Mouse (Mus musculus) cerebellum, adult 2 months (tissue): ENCODE data around the gene Card9. TPM values are rescaled to one million over a fixed set of nuclear protein-coding genes. Genes with fewer than 3 reads are reported as not detected.

Source experiments
- DNase-seq, 2 experiments: peaks; one replicate each; pipeline ENCODE4 v3.0.0; 2021
- H3K27ac ChIP-seq: fragments of 200-500 bp; 2 replicates; pipeline ENCODE4 v1.5.1; 2012; ENCODE audit warnings: low read length, control low read depth, inconsistent platforms; ENCODE audit not compliant: insufficient read depth
- H3K27me3 ChIP-seq: fragments of 200-500 bp; 2 replicates; pipeline ENCODE4 v1.6.1; 2012; ENCODE audit warnings: inconsistent platforms, mild to moderate bottlenecking, low read length, moderate library complexity; ENCODE audit not compliant: control insufficient read depth, insufficient read depth
- H3K4me1 ChIP-seq: fragments of 200-500 bp; 2 replicates; pipeline ENCODE4 v1.6.1; 2011; ENCODE audit warnings: low read length; ENCODE audit not compliant: control insufficient read depth, insufficient read depth
- H3K4me3 ChIP-seq: fragments of 200-500 bp; replicated peaks from 2 replicates; pipeline ENCODE3; 2011; ENCODE audit warnings: mild to moderate bottlenecking, low read depth, low read length, control low read depth; ENCODE audit not compliant: insufficient read depth
- CTCF ChIP-seq: fragments of 200-500 bp; IDR thresholded peaks from 2 replicates; pipeline ENCODE4 v1.5.1; 2011; ENCODE audit warnings: low read depth, mild to moderate bottlenecking, control low read depth, low read length, moderate library complexity, borderline replicate concordance; ENCODE audit not compliant: insufficient read depth
- POLR2A ChIP-seq: fragments of 200-500 bp; IDR thresholded peaks from 2 replicates; pipeline ENCODE4 v1.6.1; 2011; ENCODE audit warnings: low read length, control low read depth, borderline replicate concordance; ENCODE audit not compliant: insufficient read depth
- WGBS: fragments of 180-500 bp; shearing (Covaris S2); methylation state at CpG from one replicate; pipeline ENCODE4 v1.1.7; 2018; 5-methylcytosine and 5-hydroxymethylcytosine counted together
- polyA plus RNA-seq: library from polyadenylated mRNA; depleted of rRNA; stranded (reverse); fragments of >200 nt; gene quantifications from 2 replicates; pipeline ENCODE4 v1.2.3, GENCODE M21; 2012

The Card9 gene
- polyA plus RNA-seq, 1 experiment, result 5.7 TPM

- Histone ChIP-seq H3K4me1 (peaks cover 11% of the 10 kb centered on the region), H3K27me3 (no peaks in the 10 kb centered on the region), H3K27ac (no peak overlapping the region), H3K4me3 (no peak overlapping the region)
- 64% methylated on average over 6 of the region's 6 CpGs for WGBS
- DNase-seq, result no peak
- TF ChIP-seq POLR2A (no peak), CTCF (no peak)
Measured at GRCm38 (mm10) chr2:26348241-26348640, 12.5 kb downstream of the Card9 start.

GRCm38 (mm10) chr2:26342609-26343490 is 17.9 kb downstream of the Card9 start:
- Histone ChIP-seq H3K4me3 (no peak overlapping the region), H3K27ac (peak overlapping the region; percentile 1; the same call in 1 of the 2 replicates), H3K27me3 (no peaks in the 10 kb centered on the region), H3K4me1 (peaks cover 47% of the 10 kb centered on the region)
- TF ChIP-seq CTCF, result no peak
- no peak for TF ChIP-seq POLR2A
- 57% methylated on average over 11 of the region's 11 CpGs for WGBS
- DNase-seq, result no peak

GRCm38 (mm10) chr2:26342044-26342443 is 18.7 kb downstream of the Card9 start:
- WGBS, result 15% methylated on average over 10 of the region's 10 CpGs
- Histone ChIP-seq H3K27me3 (no peaks in the 10 kb centered on the region), H3K4me3 (no peak overlapping the region), H3K4me1 (peaks cover 47% of the 10 kb centered on the region), H3K27ac (peak overlapping the region; percentile 1; the same call in 1 of the 2 replicates)
- peak; percentile 76 to 83 for DNase-seq
- TF ChIP-seq CTCF, result no peak
- TF ChIP-seq POLR2A, result no peak

- Histone ChIP-seq H3K27me3 (no peaks in the 10 kb centered on the region), H3K4me1 (peaks cover 47% of the 10 kb centered on the region), H3K4me3 (no peak overlapping the region), H3K27ac (peak overlapping the region; percentile 1)
- no peak for TF ChIP-seq POLR2A
- no peak for TF ChIP-seq CTCF
- 97% methylated on average over 2 of the region's 2 CpGs for WGBS
- DNase-seq, result no peak
Measured at GRCm38 (mm10) chr2:26341510-26341981, 19.2 kb downstream of the Card9 start.

GRCm38 (mm10) chr2:26339204-26339551 is 21.5 kb downstream of the Card9 start:
- TF ChIP-seq POLR2A, result no peak
- no peak for TF ChIP-seq CTCF
- Histone ChIP-seq H3K4me1 (peaks cover 47% of the 10 kb centered on the region), H3K27me3 (no peaks in the 10 kb centered on the region), H3K4me3 (no peak overlapping the region), H3K27ac (peak overlapping the region; percentile 75)
- 21% methylated on average over 5 of the region's 5 CpGs for WGBS
- peak; percentile 61 to 69 for DNase-seq

GRCm38 (mm10) chr2:26338302-26339203 is 22.2 kb downstream of the Card9 start:
- WGBS, result 17% methylated on average over 10 of the region's 13 CpGs
- H3K4me3 ChIP-seq, result no peak overlapping the region
- peaks cover 47% of the 10 kb centered on the region for H3K4me1 ChIP-seq
- H3K27me3 ChIP-seq, result no peaks in the 10 kb centered on the region
- DNase-seq, result peak; percentile 71 to 74
- TF ChIP-seq CTCF (no peak), POLR2A (no peak)
- H3K27ac ChIP-seq, result peak overlapping the region; percentile 75

- H3K27ac ChIP-seq, result peak overlapping the region; percentile 83
- peaks cover 4% of the 10 kb centered on the region for H3K4me1 ChIP-seq
- no peak for TF ChIP-seq POLR2A
- TF ChIP-seq CTCF, result no peak
- WGBS, result 67% methylated on average over 6 of the region's 6 CpGs
- DNase-seq, result no peak
- H3K4me3 ChIP-seq, result peak overlapping the region; percentile 30
- H3K27me3 ChIP-seq, result no peaks in the 10 kb centered on the region
Measured at GRCm38 (mm10) chr2:26330702-26331101, 30.0 kb downstream of the Card9 start.
